Mouse (Mus musculus): ENCODE measurements around the gene Ugt1a5.

The Ugt1a5 gene

GRCm38 (mm10) chr1:88260604-88261377 lies 95.0 kb downstream of the Ugt1a5 start:
- DNase-seq (ENCODE audit: low read depth, low spot score) = no peak

GRCm38 (mm10) chr1:88261706-88262105 lies 95.9 kb downstream of the Ugt1a5 start:
- no peak for DNase-seq (ENCODE audit: low read depth, low spot score)

GRCm38 (mm10) chr1:88262255-88262654 lies 96.4 kb downstream of the Ugt1a5 start:
- peak; percentile 58 for DNase-seq (ENCODE audit: low read depth, low spot score)

- DNase-seq (ENCODE audit: low read depth, low spot score) = no peak
Observed at GRCm38 (mm10) chr1:88262961-88263360, 97.1 kb downstream of the Ugt1a5 start.

GRCm38 (mm10) chr1:88263778-88264177 lies 98.0 kb downstream of the Ugt1a5 start:
- no peak for DNase-seq (ENCODE audit: low read depth, low spot score)

- no peak for DNase-seq (ENCODE audit: low read depth, low spot score)
Observed at GRCm38 (mm10) chr1:88264237-88264868, 98.5 kb downstream of the Ugt1a5 start.

GRCm38 (mm10) chr1:88264869-88265240 lies 99.0 kb downstream of the Ugt1a5 start:
- no peak for DNase-seq (ENCODE audit: low read depth, low spot score)

- no peak for DNase-seq (ENCODE audit: low read depth, low spot score)
Observed at GRCm38 (mm10) chr1:88266123-88266522, 100.3 kb downstream of the Ugt1a5 start.

- no peak for DNase-seq (ENCODE audit: low read depth, low spot score)
Observed at GRCm38 (mm10) chr1:88267489-88267888, 101.7 kb downstream of the Ugt1a5 start.

- no peak for DNase-seq (ENCODE audit: low read depth, low spot score)
Observed at GRCm38 (mm10) chr1:88268070-88268469, 102.3 kb downstream of the Ugt1a5 start.

Measured in skeletal muscle tissue, adult 2 months (tissue).